Mouse (Mus musculus): ENCODE data around the gene Tmem258.

DNA sequence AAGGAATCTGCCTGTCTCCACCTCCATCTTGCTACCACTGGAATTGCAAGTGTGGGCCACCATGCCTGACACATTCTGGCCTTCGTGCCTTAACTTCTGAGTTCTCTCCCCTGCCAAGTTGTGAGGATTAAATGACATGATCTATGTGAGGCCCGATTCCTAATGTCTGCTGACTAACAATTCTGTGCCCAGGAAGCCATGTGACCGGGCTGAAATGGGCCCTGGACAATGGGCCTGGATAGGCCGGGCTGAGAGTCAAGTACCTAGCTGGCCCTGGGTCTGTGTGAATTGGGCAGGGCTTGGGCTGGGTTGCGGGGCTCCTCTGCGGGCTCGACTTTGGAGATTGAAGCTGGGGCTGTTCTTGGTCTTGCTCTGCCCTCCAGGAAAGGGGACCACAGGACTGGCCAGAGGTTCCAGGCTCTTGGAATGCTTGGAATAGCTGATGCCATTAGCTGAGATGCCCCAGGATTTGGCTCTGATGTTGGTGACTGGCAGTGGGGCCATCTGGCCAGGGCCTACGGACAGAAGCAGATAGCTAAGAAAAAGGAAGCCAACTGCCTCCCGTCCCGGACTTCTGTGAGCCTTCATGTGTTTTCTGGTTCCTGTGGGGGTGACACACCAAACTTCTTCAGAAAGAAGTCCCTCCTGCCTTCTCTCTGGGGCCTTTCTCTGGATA is 10.1 kb downstream of the Tmem258 start:
- no peak for TF ChIP-seq CTCF (IDR thresholded peaks at IDR 0.05; ENCODE audit: borderline replicate concordance, insufficient read depth, low read length)
- no peak for TF ChIP-seq POLR2A (IDR thresholded peaks at IDR 0.05; ENCODE audit: low read depth, low read length)

Measured in embryonic fibroblast, embryonic 13.5 days (primary cell).